Mouse (Mus musculus) MEL (cell line): ENCODE data around the gene Nrxn3. TPM values are rescaled to one million over a fixed set of nuclear protein-coding genes. Genes with fewer than 3 reads are reported as not detected.

Experiments used
- DNase-seq: peaks from one replicate; pipeline ENCODE4 v3.0.0; 2011; ENCODE audit warnings: low read depth, low spot score
- H3K27ac ChIP-seq: 2 replicates; pipeline ENCODE4 v1.5.1; 2012; ENCODE audit warnings: low read depth, mild to moderate bottlenecking, control low read depth, low read length, moderate library complexity; ENCODE audit not compliant: control insufficient read depth
- H3K27me3 ChIP-seq, 2 experiments: fragments of 150-350 bp in 1 of 2; sonication (generic) in 1 of 2; 2 replicates each; pipeline ENCODE4 v1.6.1; 2012; ENCODE audit warnings: low read length in 2 of 2, mild to moderate bottlenecking in 2 of 2, improper control_type of control experiment in 1 of 2, moderate library complexity in 1 of 2; ENCODE audit not compliant: insufficient read depth in 2 of 2, control insufficient read depth in 1 of 2
- H3K36me3 ChIP-seq, 2 experiments: 2 replicates each; pipeline ENCODE4 v1.6.1; 2012 to 2014; ENCODE audit warnings: low read length in 2 of 2, improper control_type of control experiment in 1 of 2, inconsistent platforms in 1 of 2, mild to moderate bottlenecking in 1 of 2; ENCODE audit not compliant: insufficient read depth in 2 of 2, control insufficient read depth in 1 of 2
- H3K4me1 ChIP-seq, 2 experiments: fragments of 150-350 bp in 1 of 2; sonication (generic) in 1 of 2; 2 replicates each; pipeline ENCODE4 v1.6.1; 2012; ENCODE audit warnings: low read length in 2 of 2, improper control_type of control experiment in 1 of 2, mild to moderate bottlenecking in 1 of 2; ENCODE audit not compliant: insufficient read depth in 2 of 2, control insufficient read depth in 1 of 2
- H3K4me3 ChIP-seq, 2 experiments: fragments of 150-350 bp in 1 of 2; sonication (generic) in 1 of 2; 2 replicates each; pipeline ENCODE4 v1.5.1; 2012; ENCODE audit warnings: low read depth in 2 of 2, low read length in 2 of 2, mild to moderate bottlenecking in 2 of 2, moderate library complexity in 2 of 2, control low read depth in 1 of 2, improper control_type of control experiment in 1 of 2; ENCODE audit not compliant: control insufficient read depth in 1 of 2, insufficient read depth in 1 of 2
- H3K79me2 ChIP-seq: 2 replicates; pipeline ENCODE4 v1.6.1; 2012; ENCODE audit warnings: mild to moderate bottlenecking, low read length, moderate library complexity; ENCODE audit not compliant: control insufficient read depth, poor library complexity, insufficient read depth
- H3K9ac ChIP-seq: 2 replicates; pipeline ENCODE4 v1.6.1; 2012; ENCODE audit warnings: low read depth, mild to moderate bottlenecking, control low read depth, low read length, moderate library complexity; ENCODE audit not compliant: control insufficient read depth, poor library complexity, severe bottlenecking
- H3K9me3 ChIP-seq: fragments of 150-350 bp; sonication (generic); replicated peaks from 2 replicates; pipeline ENCODE4 v1.6.1; 2012; ENCODE audit warnings: mild to moderate bottlenecking, low read length, improper control_type of control experiment, moderate library complexity; ENCODE audit not compliant: insufficient read depth
- BHLHE40 ChIP-seq: IDR thresholded peaks from 2 replicates; pipeline ENCODE4 v1.6.1; 2012; ENCODE audit warnings: low read depth, mild to moderate bottlenecking, inconsistent platforms, low read length, improper control_type of control experiment, borderline replicate concordance
- CHD2 ChIP-seq: IDR thresholded peaks from 2 replicates; pipeline ENCODE4 v1.6.1; 2011; ENCODE audit warnings: low read length, improper control_type of control experiment
- CTCF ChIP-seq, 3 experiments: IDR thresholded peaks in 2 of 3; conservative IDR thresholded peaks in 1 of 3; 2 replicates each; pipeline ENCODE4 v1.5.1; 2011 to 2012; ENCODE audit warnings: low read length in 3 of 3, low read depth in 2 of 3, mild to moderate bottlenecking in 2 of 3, improper control_type of control experiment in 1 of 3, inconsistent platforms in 1 of 3, mixed read lengths in 1 of 3, moderate library complexity in 1 of 3; ENCODE audit not compliant: control insufficient read depth in 1 of 3, insufficient read depth in 1 of 3, poor library complexity in 1 of 3, severe bottlenecking in 1 of 3
- EP300 ChIP-seq, 2 experiments: IDR thresholded peaks; 2 replicates each; pipeline ENCODE4 v1.6.1; 2011; ENCODE audit warnings: improper control_type of control experiment in 2 of 2, low read length in 2 of 2, low read depth in 1 of 2, mild to moderate bottlenecking in 1 of 2
- GABPA ChIP-seq: IDR thresholded peaks from 2 replicates; pipeline ENCODE4 v1.6.1; 2012; ENCODE audit warnings: low read depth, mild to moderate bottlenecking, inconsistent platforms, low read length, improper control_type of control experiment, moderate library complexity
- GATA1 ChIP-seq: IDR thresholded peaks from 2 replicates; pipeline ENCODE4 v1.6.1; 2011; ENCODE audit warnings: low read depth, low read length, improper control_type of control experiment
- KAT2A ChIP-seq: conservative IDR thresholded peaks from 2 replicates; pipeline ENCODE4 v1.6.1; 2012; ENCODE audit warnings: low read depth, low read length, improper control_type of control experiment, inconsistent platforms
- MAFK ChIP-seq: IDR thresholded peaks from 2 replicates; pipeline ENCODE4 v1.6.1; 2011; ENCODE audit warnings: low read depth, mild to moderate bottlenecking, low read length, improper control_type of control experiment, borderline replicate concordance
- MAX ChIP-seq: IDR thresholded peaks from 2 replicates; pipeline ENCODE4 v1.6.1; 2011; ENCODE audit warnings: low read length, improper control_type of control experiment
- MXI1 ChIP-seq: IDR thresholded peaks from 2 replicates; pipeline ENCODE4 v1.6.1; 2011; ENCODE audit warnings: mild to moderate bottlenecking, low read depth, low read length, improper control_type of control experiment
- MYC ChIP-seq: IDR thresholded peaks from 2 replicates; pipeline ENCODE4 v1.6.1; 2011; ENCODE audit warnings: low read depth, mild to moderate bottlenecking, low read length, improper control_type of control experiment, moderate library complexity
- POLR2A ChIP-seq, 2 experiments: IDR thresholded peaks; 2 replicates each; pipeline ENCODE4 v1.6.1; 2011 to 2012; ENCODE audit warnings: low read length in 2 of 2, mild to moderate bottlenecking in 2 of 2, control low read depth in 1 of 2, improper control_type of control experiment in 1 of 2, low read depth in 1 of 2, moderate library complexity in 1 of 2; ENCODE audit not compliant: control insufficient read depth in 1 of 2, insufficient read depth in 1 of 2, poor library complexity in 1 of 2
- POLR2AphosphoS2 ChIP-seq: IDR thresholded peaks from 2 replicates; pipeline ENCODE4 v1.6.1; 2011; ENCODE audit warnings: low read length, improper control_type of control experiment
- RAD21 ChIP-seq: IDR thresholded peaks from 2 replicates; pipeline ENCODE4 v1.6.1; 2011; ENCODE audit warnings: mild to moderate bottlenecking, low read depth, low read length, improper control_type of control experiment
- SMC3 ChIP-seq: IDR thresholded peaks from 2 replicates; pipeline ENCODE4 v1.6.1; 2011; ENCODE audit warnings: low read depth, low read length, improper control_type of control experiment
- TAL1 ChIP-seq: IDR thresholded peaks from 2 replicates; pipeline ENCODE4 v1.6.1; 2012; ENCODE audit warnings: mild to moderate bottlenecking, inconsistent platforms, low read length, moderate library complexity, mixed read lengths
- TBP ChIP-seq: IDR thresholded peaks from 2 replicates; pipeline ENCODE4 v1.8.0; 2011; ENCODE audit warnings: low read depth, low read length, improper control_type of control experiment
- TCF12 ChIP-seq: IDR thresholded peaks from 2 replicates; pipeline ENCODE4 v1.6.1; 2014; ENCODE audit warnings: low read depth, mild to moderate bottlenecking, inconsistent platforms, low read length, improper control_type of control experiment, moderate library complexity
- UBTF ChIP-seq: IDR thresholded peaks from 2 replicates; pipeline ENCODE4 v1.6.1; 2012; ENCODE audit warnings: low read depth, mild to moderate bottlenecking, inconsistent platforms, low read length, improper control_type of control experiment, moderate library complexity, borderline replicate concordance; ENCODE audit not compliant: insufficient read depth
- USF1 ChIP-seq: IDR thresholded peaks from 2 replicates; pipeline ENCODE4 v1.6.1; 2014; ENCODE audit warnings: low read depth, mild to moderate bottlenecking, inconsistent platforms, low read length, improper control_type of control experiment, moderate library complexity
- USF2 ChIP-seq, 2 experiments: IDR thresholded peaks; 2 replicates each; pipeline ENCODE4 v1.6.1; 2011 to 2012; ENCODE audit warnings: improper control_type of control experiment in 2 of 2, low read length in 2 of 2, borderline replicate concordance in 1 of 2, inconsistent platforms in 1 of 2, low read depth in 1 of 2, mild to moderate bottlenecking in 1 of 2; ENCODE audit not compliant: insufficient read depth in 1 of 2
- ZKSCAN1 ChIP-seq: IDR thresholded peaks from 2 replicates; pipeline ENCODE4 v1.6.1; 2012; ENCODE audit warnings: low read depth, mild to moderate bottlenecking, inconsistent platforms, low read length, improper control_type of control experiment, moderate library complexity
- polyA plus RNA-seq, 2 experiments: library from polyadenylated mRNA; stranded (reverse) in 1 of 2; unstranded in 1 of 2; fragments of >175 nt in 1 of 2; fragments of >200 nt in 1 of 2; gene quantifications; 2 replicates each; pipeline versions ENCODE4 v1.2.1 to v1.2.4; 2012; ENCODE audit warnings: low replicate concordance in 2 of 2, low read depth in 1 of 2; ENCODE audit not compliant: insufficient read length in 2 of 2, insufficient read depth in 1 of 2, missing spikeins in 1 of 2
- total RNA-seq: library from RNA; depleted of rRNA; stranded (reverse); fragments of 300-350 nt; gene quantifications from 2 replicates; pipeline ENCODE4 v1.2.3, GENCODE M21; 2012

The Nrxn3 gene
- total and polyA plus RNA-seq, 3 experiments: not detected

DNA sequence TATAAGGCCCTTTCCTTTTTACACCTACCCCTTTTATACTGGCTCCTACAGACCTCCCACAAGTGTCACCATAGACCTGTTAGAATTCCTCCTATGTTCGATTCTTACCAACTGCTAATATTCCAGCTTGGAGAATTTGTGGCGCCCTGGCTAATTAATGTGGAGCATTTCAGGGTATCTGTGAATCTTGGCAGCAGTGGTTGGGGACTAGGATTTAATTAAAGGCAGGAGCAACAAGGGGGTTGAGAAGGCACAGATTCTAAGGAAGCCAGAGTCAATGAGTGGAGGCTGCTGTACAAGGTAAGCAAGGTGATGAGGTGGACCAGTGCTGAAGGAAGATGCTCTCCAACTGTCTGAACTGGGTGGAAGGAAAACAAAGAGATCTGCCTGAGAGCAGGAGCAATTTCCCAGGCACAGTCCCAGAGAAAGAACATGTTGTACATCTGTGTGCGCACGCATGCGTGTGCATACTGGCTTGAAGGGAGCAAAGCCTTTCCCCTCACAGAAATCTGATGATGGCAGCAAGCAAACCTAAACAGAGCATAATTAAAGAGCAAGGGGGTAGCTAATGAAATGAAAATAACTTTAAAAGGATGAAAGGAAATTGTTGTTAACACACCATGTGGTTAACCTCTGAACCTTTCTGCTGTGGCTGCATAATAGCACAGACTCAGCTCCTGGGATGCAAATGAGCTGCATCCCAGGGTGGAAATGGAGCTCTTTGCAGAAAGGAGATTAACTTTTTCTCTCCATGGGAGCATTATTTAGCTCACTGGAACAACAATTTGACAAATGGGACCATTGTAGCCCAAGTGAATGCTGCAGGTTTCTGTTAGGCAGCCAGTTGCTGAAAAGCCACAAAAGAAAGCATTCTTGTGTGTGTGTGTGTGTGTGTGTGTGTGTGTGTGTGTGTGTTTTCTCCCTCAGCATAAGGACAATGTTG, 1409.5 kb downstream of the Nrxn3 start:
- Histone ChIP-seq H3K79me2 (no peaks in the 10 kb centered on the region), H3K36me3 (no peaks in the 10 kb centered on the region), H3K9ac (no peak overlapping the region), H3K27ac (no peak overlapping the region), H3K4me1 (no peaks in the 10 kb centered on the region), H3K9me3 (no peaks in the 10 kb centered on the region), H3K4me3 (no peak overlapping the region), H3K27me3 (no peaks in the 10 kb centered on the region)
- DNase-seq: no peak
- TF ChIP-seq USF2 (IDR thresholded peaks at IDR 0.05; ENCODE audit: borderline replicate concordance in 1 of 2, insufficient read depth in 1 of 2, low read depth in 1 of 2, low read length in 2 of 2) (no peak), TAL1 (no peak), POLR2AphosphoS2 (no peak)

DNA sequence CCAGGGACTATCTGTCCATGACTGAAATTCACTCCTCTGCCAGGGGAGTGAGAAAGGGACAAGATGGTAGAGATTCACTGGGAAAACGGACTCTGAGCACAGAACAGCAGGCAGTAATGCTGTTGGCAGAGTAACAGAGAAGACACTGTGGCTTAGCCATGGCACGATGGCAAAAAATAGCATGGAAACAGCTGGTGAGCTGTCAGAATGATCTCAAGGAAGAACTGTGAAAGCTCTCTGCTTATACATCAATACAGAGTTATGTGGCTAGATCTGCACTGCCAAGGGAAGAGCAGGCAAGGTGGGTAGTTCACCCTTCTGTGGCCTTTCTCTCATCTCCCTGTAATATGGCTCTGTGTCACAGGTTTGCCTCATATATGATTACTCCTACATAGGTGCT, 1419.3 kb downstream of the Nrxn3 start:
- Histone ChIP-seq H3K79me2 (no peaks in the 10 kb centered on the region), H3K9me3 (no peaks in the 10 kb centered on the region), H3K9ac (no peak overlapping the region), H3K27ac (no peak overlapping the region), H3K4me3 (no peak overlapping the region), H3K27me3 (no peaks in the 10 kb centered on the region), H3K4me1 (no peaks in the 10 kb centered on the region), H3K36me3 (no peaks in the 10 kb centered on the region)
- TF ChIP-seq GABPA: no peak
- TF ChIP-seq GATA1: no peak
- no peak for TF ChIP-seq MAX
- no peak for TF ChIP-seq EP300 (IDR thresholded peaks at IDR 0.05; ENCODE audit: low read depth in 1 of 2, low read length in 2 of 2)
- no peak for TF ChIP-seq ZKSCAN1
- TF ChIP-seq CHD2: no peak
- no peak for TF ChIP-seq MYC
- no peak for TF ChIP-seq TCF12
- no peak for TF ChIP-seq UBTF
- no peak for TF ChIP-seq CTCF (IDR thresholded peaks at IDR 0.05 in 2 of 3, conservative IDR thresholded peaks at IDR 0.05 in 1 of 3; ENCODE audit: control insufficient read depth in 1 of 3, insufficient read depth in 1 of 3, low read depth in 2 of 3, low read length in 3 of 3, poor library complexity in 1 of 3, severe bottlenecking in 1 of 3)
- no peak for TF ChIP-seq MAFK
- no peak for TF ChIP-seq POLR2A (IDR thresholded peaks at IDR 0.05; ENCODE audit: control insufficient read depth in 1 of 2, insufficient read depth in 1 of 2, low read depth in 1 of 2, low read length in 2 of 2, poor library complexity in 1 of 2)
- TF ChIP-seq BHLHE40: no peak
- no peak for TF ChIP-seq USF1
- no peak for TF ChIP-seq MXI1
- no peak for TF ChIP-seq RAD21
- TF ChIP-seq TBP: no peak
- no peak for TF ChIP-seq SMC3
- TF ChIP-seq KAT2A: no peak
- no peak for DNase-seq
